Mouse (Mus musculus): ENCODE measurements around the gene Pnmal2. TPM values are rescaled to one million over a fixed set of nuclear protein-coding genes. Genes with fewer than 3 reads are reported as not detected.
A peak's percentile ranks its signal among the peaks of the same experiment; 100 is the strongest.

Pnmal2 gene
- polyA plus RNA-seq, 1 experiment from 2014 or later = 4.1 TPM

DNA sequence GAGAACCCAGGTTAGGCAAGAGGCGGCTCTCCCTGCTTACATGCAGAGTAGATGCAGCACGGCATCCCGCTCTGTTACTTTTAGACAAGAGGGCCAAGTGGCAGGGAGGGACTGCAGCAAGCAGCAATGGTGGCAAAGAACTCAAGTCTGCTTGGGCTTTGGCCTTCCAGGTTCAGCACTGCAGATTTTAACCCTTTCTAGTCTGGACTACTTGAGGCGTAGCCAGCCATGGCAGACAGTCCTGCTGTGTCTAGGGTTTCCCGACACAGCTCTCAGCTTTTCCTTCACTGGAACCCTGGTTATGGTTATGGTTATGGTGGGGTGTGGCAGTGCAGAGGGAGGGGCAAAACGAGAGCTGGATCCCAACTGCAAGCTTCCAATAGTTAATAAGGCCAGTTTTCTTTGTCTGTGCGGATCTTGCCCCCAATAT lies 24.3 kb upstream of the Pnmal2 start:
- H3K27me3 ChIP-seq (ENCODE audit: low read depth, poor library complexity, severe bottlenecking) = no peaks in the 10 kb centered on the region
- no peak overlapping the region for H3K4me3 ChIP-seq
- WGBS = 92% methylated on average over 7 of the region's 7 CpGs
- peaks cover 68% of the 10 kb centered on the region for H3K36me3 ChIP-seq
- peaks cover 45% of the 10 kb centered on the region for H3K4me1 ChIP-seq
- H3K9me3 ChIP-seq (replicated peaks) = no peaks in the 10 kb centered on the region
- no peak for DNase-seq (ENCODE audit: low spot score)
- H3K27ac ChIP-seq (replicated peaks) = no peak overlapping the region

DNA sequence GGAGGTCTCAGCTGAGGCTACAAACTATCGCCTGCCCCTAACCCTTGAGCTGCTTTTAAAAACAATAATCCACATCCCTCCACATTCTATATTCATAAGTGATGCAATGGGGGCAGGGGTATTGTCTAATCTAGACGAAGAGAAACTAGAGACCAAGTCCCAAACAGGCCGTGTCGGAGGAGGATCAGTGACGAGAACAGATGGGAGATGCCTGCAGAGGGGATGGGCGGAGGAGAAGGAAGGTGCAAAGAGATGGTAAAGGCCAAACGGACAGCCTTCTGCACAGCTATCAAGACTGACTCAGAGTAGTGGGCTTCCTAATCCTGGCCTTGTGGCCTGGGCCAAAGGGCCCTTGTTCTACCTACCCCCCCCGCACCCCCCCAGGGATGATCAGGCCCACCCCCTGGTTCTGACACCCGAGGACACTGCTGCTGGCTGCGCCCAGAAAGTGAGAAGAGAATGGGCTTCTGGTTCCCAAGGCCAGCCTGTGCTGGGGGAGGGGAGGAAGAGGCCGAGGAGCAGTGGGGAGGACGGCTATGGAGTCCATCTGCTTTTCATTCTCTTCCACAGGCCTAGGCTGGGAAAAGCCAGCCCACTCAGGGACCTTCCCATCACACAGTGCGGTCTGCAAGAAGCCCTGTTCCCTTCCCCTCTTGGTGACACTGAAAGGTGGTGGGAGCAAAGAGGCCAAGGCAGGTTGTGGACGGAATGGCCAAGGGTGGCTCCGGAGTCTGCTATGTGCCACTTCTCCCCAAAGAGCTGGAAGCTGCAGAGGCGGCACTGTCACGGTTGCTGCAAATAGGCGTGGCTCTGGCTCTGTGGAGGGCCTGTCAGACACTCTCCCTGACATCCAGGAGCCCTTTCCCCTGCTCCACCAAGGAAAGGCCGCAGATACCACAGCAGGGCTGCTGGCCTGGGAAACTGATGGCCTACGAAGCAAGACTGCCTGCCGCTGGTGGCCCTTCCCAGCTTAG lies 23.4 kb upstream of the Pnmal2 start:
- WGBS = 60% methylated on average over 21 of the region's 21 CpGs
- no peaks in the 10 kb centered on the region for H3K27me3 ChIP-seq (ENCODE audit: low read depth, poor library complexity, severe bottlenecking)
- H3K36me3 ChIP-seq = peaks cover 59% of the 10 kb centered on the region
- DNase-seq (ENCODE audit: low spot score) = peak; percentile 35
- peak overlapping the region; percentile 99 for H3K27ac ChIP-seq (replicated peaks)
- peaks cover 45% of the 10 kb centered on the region for H3K4me1 ChIP-seq
- H3K9me3 ChIP-seq (replicated peaks) = no peaks in the 10 kb centered on the region
- peak overlapping the region; percentile 97 for H3K4me3 ChIP-seq

DNA sequence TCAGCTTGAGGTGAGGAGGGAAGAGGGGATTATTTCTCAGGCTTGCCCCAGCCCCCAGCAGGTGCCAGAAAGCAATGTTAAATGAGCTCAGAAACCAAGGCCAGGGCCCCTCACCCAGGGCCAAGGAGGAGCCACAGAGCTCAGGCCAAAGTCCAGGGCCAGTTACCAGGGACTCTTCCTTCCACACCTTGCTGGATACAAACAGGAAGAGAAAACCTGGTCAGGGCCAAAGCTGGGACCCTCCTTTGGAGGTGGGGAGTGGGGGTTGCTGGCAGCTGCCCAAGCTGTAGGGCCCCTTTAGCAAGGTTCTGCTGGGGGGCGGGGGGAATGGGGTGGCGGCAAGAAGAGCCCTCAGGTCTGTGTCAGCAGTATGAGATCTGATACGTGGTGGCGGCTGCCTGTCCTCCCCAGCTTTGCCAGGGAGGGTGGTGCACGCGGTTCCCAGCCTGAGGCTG lies 22.6 kb upstream of the Pnmal2 start:
- Histone ChIP-seq H3K9me3 (replicated peaks) (no peaks in the 10 kb centered on the region), H3K4me3 (peak overlapping the region; percentile 97), H3K4me1 (peaks cover 45% of the 10 kb centered on the region), H3K27ac (replicated peaks) (peak overlapping the region; percentile 99), H3K36me3 (peaks cover 51% of the 10 kb centered on the region), H3K27me3 (ENCODE audit: low read depth, poor library complexity, severe bottlenecking) (no peaks in the 10 kb centered on the region)
- DNase-seq (ENCODE audit: low spot score) = peak; percentile 28
- WGBS = 78% methylated on average over 6 of the region's 6 CpGs

DNA sequence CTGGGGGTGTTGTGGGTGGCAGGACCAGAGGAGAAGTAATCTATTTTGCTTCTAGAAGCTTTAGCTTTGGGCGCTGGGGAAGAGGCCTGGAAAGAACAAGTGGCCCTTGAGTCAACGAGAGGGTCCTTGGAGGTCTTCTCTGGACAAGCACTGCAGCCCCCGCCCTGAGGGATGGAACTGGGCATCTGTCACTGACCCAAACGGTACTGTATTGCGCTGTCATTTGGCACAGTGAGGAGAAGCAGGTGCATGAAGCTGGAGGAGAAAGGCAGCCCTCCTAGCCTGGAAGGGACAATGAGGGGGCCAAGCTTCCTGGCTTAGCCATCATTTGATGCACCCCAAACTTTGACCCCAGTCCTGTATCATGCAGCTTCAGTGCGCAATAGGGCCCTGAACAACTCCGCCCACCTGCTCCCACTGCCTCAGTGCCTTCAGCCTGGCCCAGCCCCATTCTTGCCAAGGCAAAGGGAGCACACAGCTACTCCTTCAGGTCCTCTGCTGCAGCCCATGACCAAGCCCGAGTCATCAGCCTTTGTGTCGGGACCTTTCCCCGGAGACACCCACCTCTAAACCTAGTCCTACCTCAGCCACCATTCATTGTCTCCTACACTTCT lies 22.0 kb upstream of the Pnmal2 start:
- no peaks in the 10 kb centered on the region for H3K27me3 ChIP-seq (ENCODE audit: low read depth, poor library complexity, severe bottlenecking)
- WGBS = 69% methylated on average over 10 of the region's 10 CpGs
- H3K4me1 ChIP-seq = peaks cover 45% of the 10 kb centered on the region
- H3K27ac ChIP-seq (replicated peaks) = peak overlapping the region; percentile 99
- peak overlapping the region; percentile 97 for H3K4me3 ChIP-seq
- no peak for DNase-seq (ENCODE audit: low spot score)
- no peaks in the 10 kb centered on the region for H3K9me3 ChIP-seq (replicated peaks)
- H3K36me3 ChIP-seq = peaks cover 45% of the 10 kb centered on the region

DNA sequence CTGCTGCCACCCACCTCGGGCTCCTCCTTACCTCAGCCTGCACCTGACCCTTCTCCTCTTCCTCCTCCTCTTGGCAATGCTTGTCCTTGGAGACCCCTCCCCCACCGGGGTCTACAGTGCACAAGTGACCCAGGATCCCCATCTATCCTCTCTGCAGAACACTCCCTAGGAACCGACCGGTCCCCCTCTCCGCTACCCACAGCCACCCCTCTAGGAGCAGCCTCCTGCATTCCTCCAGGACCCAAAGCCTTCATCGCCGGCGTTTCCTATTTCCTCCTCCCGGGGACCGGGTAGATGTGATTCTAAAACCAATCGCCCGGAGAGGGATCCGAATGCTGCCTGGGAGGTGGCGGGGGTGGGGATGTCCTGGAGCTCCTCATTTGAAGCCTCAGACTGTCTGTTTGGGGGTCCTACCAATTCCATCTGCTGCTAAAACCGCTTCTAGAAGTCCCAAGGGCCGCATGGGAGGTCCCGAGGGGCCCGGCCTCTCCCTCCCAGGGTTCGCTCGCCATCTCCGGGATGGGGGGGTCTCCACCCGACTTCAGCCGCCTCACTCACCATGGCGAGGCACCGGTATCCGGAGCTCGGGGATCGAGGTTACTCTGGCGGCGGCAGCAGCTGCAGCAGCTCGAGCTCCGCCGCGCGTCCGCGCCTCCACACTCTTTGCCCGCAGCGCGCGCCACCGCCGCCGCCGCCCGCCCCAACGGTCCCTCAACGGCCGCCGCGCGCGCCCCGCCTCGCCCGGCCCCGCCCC lies 21.0 kb upstream of the Pnmal2 start:
- Histone ChIP-seq H3K27ac (replicated peaks) (peak overlapping the region; percentile 99), H3K4me3 (peak overlapping the region; percentile 97), H3K36me3 (peaks cover 35% of the 10 kb centered on the region), H3K9me3 (replicated peaks) (no peaks in the 10 kb centered on the region), H3K27me3 (ENCODE audit: low read depth, poor library complexity, severe bottlenecking) (no peaks in the 10 kb centered on the region), H3K4me1 (peaks cover 45% of the 10 kb centered on the region)
- under 1% methylated on average over 57 of the region's 57 CpGs for WGBS
- DNase-seq (ENCODE audit: low spot score) = no peak

DNA sequence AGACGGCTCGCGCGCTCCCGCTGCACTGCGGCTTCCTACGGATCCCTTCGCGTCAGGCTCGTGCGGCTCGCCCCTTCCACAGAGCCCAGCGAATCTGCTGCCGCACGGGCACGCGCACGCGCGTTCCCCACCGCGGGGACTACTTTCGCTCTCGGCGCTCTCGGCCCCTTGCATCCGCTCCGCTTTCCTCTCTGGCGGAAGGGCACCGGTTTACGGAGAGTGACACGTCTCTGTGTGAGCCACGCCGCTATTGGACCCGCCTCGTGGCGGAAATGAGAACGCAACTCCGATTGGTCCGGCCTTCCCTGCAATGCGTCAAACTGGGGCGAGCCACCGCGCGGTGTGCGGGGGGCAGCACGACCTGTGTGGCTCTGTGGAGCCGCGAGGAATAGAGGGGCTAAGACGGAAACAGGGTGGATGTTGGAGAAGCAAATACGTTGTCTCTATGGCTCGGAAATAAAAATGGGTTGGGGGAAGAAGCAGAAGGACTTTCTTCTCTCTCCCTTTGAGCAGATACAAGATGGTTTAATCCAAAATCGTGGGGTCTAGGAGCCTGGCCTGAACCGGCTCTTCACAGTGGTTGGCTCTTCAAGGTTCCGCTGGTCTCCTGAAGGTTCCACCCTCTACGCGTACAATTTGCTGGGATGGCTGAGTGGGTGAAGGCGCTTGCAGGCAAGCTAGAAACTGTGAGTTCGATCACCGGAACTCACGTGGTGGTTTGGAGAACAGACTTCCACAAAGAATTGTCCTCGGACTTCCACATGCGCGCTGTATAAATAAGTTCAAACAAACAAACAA lies 20.2 kb upstream of the Pnmal2 start, which contains the start of gene Calm3:
Gene Calm3, minus strand, starts transcription at position 78 of the 798 bp plus-strand sequence.
- WGBS = 1% methylated on average over 64 of the region's 64 CpGs
- Histone ChIP-seq H3K27ac (replicated peaks) (peak within 1 kb of the TSS; percentile 99), H3K36me3 (peaks cover 28% of the 10 kb centered on the region), H3K27me3 (ENCODE audit: low read depth, poor library complexity, severe bottlenecking) (no peaks in the 10 kb centered on the region), H3K9me3 (replicated peaks) (no peaks in the 10 kb centered on the region), H3K4me1 (peaks cover 39% of the 10 kb centered on the region), H3K4me3 (peak within 1 kb of the TSS; percentile 97)
- peak; percentile 100 for DNase-seq (ENCODE audit: low spot score)

DNA sequence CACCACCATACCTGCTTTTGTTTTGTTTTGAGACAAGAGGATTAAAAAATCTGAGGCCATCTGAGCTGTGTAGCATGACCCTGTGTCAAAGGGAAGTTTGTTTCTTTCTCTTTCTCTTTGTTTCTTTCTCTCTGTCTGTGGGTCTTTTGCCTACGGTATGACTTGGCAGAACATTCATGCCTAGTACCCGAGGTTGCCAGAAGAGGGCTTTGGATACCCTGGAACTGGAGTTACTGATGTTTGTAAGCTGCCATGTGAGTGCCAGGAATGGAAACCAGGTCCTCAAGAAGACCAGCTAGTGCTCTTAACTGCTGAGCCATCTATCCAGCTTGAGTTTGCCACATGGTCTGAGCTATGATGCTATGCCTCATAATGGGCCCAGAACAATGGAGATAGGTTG lies 16.1 kb upstream of the Pnmal2 start:
- H3K4me1 ChIP-seq = peaks cover 11% of the 10 kb centered on the region
- no peak overlapping the region for H3K27ac ChIP-seq (replicated peaks)
- WGBS = 53% methylated on average over 2 of the region's 2 CpGs
- no peaks in the 10 kb centered on the region for H3K36me3 ChIP-seq
- H3K9me3 ChIP-seq (replicated peaks) = no peaks in the 10 kb centered on the region
- DNase-seq (ENCODE audit: low spot score) = no peak
- H3K4me3 ChIP-seq = no peak overlapping the region
- no peaks in the 10 kb centered on the region for H3K27me3 ChIP-seq (ENCODE audit: low read depth, poor library complexity, severe bottlenecking)

DNA sequence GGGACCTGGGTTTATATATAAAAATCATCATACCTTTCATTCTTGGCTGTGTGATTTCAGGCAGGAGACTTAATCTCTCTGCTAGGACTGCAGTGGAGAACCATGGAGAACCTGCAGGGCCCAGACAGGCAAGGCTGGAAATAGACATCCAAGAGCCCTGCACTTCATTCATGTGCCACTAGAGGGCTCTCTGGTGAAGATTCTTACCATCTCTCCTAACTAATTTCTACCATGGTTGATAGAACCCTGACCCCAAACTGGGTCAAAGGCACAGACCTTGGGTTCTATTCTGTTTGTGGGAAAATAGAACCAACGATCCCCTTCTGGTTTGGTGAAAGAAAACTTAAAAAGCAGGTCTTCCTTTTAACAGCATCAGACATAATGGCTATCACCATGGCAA lies 13.6 kb upstream of the Pnmal2 start:
- Histone ChIP-seq H3K27ac (replicated peaks) (no peak overlapping the region), H3K27me3 (ENCODE audit: low read depth, poor library complexity, severe bottlenecking) (no peaks in the 10 kb centered on the region), H3K4me1 (peaks cover 16% of the 10 kb centered on the region), H3K9me3 (replicated peaks) (no peaks in the 10 kb centered on the region), H3K36me3 (no peaks in the 10 kb centered on the region), H3K4me3 (no peak overlapping the region)
- WGBS = 3% methylated on average over 1 of the region's 1 CpGs
- peak; percentile 72 for DNase-seq (ENCODE audit: low spot score)

DNA sequence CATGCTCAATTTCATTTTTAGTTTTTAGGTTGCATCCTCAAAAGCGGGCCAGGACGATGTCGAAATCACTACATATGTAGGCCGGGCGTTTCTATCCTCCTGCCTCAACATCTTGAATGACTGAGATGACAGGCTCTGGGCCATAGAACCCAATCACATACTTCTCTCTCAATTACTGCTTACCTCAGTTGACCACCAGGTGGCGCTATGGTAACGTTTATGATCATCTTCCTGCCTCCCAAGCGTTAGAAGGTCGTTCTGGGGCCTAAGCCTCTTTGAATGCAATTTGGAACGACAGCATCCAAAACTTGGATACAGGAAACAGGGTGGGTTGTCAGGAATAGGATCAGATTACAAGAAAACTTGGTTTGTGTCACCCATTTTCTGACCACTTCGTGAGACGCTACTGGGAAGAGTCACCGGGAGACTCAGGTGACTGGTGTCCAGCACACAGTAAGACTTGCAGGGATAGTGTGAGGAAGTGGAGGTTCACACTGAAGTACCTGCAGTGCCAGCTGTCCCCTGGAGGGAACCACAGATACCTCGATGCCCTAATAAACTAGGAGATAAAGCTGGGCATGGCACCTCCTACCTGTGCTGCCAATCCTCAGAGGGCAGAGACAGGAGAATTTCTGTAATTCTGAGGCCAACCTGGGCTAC lies 12.4 kb upstream of the Pnmal2 start:
- 18% methylated on average over 14 of the region's 14 CpGs for WGBS
- peak; percentile 86 for DNase-seq (ENCODE audit: low spot score)
- H3K4me3 ChIP-seq = no peak overlapping the region
- H3K36me3 ChIP-seq = no peaks in the 10 kb centered on the region
- no peak overlapping the region for H3K27ac ChIP-seq (replicated peaks)
- no peaks in the 10 kb centered on the region for H3K27me3 ChIP-seq (ENCODE audit: low read depth, poor library complexity, severe bottlenecking)
- H3K4me1 ChIP-seq = peaks cover 16% of the 10 kb centered on the region
- no peaks in the 10 kb centered on the region for H3K9me3 ChIP-seq (replicated peaks)

DNA sequence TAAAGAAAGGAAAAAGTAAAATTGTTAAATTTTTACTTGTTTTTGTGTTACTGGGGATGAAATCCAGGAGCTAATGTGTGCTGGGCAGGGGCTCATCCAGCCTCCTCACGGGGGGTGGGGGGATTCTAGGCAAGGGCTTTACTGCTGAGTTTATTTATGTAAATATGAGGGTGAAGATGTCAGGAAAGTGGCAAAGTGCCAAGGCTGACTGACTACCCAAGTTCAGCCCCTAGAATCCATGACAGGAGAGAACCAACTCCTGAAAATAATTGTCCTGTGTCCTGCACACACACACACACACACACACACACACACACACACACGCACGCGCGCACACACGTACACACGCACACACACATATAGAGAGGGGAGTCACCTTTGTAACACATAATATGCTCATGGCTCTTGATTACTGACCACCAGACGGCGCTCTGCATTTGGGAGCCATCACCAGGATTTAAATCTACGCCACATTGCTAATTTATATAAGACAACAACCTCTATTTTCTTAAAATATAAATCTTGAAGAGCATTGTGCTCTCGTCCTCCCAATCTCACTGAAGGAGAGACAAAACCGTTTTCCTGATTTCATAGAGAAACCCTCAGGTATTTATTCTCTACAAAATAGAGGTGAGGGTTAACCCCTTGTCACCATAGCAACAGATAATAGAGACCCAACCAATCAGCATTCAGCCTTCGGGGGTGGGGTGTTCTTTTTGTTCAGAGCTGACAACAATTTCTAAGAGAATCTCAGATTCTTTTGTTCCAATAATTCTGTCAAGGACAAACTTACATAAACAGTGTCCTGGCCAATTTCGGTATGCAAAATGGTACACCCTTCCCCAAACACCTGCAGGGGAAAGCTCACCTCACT lies 11.5 kb upstream of the Pnmal2 start:
- H3K36me3 ChIP-seq = no peaks in the 10 kb centered on the region
- WGBS = 46% methylated on average over 14 of the region's 14 CpGs
- H3K4me1 ChIP-seq = peaks cover 16% of the 10 kb centered on the region
- peak; percentile 47 for DNase-seq (ENCODE audit: low spot score)
- H3K4me3 ChIP-seq = no peak overlapping the region
- H3K27me3 ChIP-seq (ENCODE audit: low read depth, poor library complexity, severe bottlenecking) = no peaks in the 10 kb centered on the region
- H3K27ac ChIP-seq (replicated peaks) = no peak overlapping the region
- no peaks in the 10 kb centered on the region for H3K9me3 ChIP-seq (replicated peaks)

DNA sequence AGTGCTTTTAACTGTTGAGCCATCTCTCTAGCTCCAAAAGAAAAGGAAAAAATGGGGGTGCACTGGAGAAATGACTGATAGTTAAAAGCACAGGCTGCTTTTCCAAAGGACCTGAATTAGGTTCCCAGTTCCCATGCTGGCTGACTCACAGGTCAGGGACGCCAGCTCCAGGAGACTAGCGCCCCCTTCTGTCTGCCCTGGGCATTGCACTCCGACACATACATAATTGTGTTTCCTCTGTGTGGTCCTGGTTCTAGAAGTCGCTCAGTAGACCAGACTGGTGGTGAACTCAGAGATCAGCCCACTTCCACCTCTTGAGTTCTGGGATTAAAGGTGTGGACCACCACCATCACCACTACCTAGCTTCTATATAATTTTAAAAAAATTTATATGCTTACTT lies 7.2 kb upstream of the Pnmal2 start:
- WGBS = 39% methylated on average over 4 of the region's 4 CpGs
- H3K27ac ChIP-seq (replicated peaks) = no peak overlapping the region
- H3K4me1 ChIP-seq = peaks cover 34% of the 10 kb centered on the region
- peaks cover 10% of the 10 kb centered on the region; the same call in 1 of the 2 replicates for H3K27me3 ChIP-seq (ENCODE audit: low read depth, poor library complexity, severe bottlenecking)
- H3K36me3 ChIP-seq = no peaks in the 10 kb centered on the region
- H3K9me3 ChIP-seq (replicated peaks) = no peaks in the 10 kb centered on the region
- H3K4me3 ChIP-seq = no peak overlapping the region
- peak; percentile 16 for DNase-seq (ENCODE audit: low spot score)
